Comparison of ENCODE assay signal across 29 mouse cellular contexts in genomic region chr9:12690948-12691279, GRCm38 (mm10).
A peak's percentile ranks its signal among the peaks of the same experiment; 100 is the strongest.
DNase-seq lines count a peak whose midpoint lies in the region; ATAC-seq lines count a peak whose summit lies in the region.
"Had no signal": no experiment of that assay in that cellular context is flagged by ENCODE, and none has a peak within 500 bp of the region (broad histone marks: within the 10 kb centered on the region; RNA-seq: fewer than 3 reads in every experiment).

No protein-coding gene starts in this region.

- no peaks in the 10 kb centered on the region for H3K9me3 ChIP-seq in hindbrain, embryonic 11.5 days (ENCODE audit: control insufficient read depth, low read length)
- H3K9me3 ChIP-seq in hindbrain, embryonic 14.5 days (ENCODE audit: control insufficient read depth, low read length), result no peaks in the 10 kb centered on the region
- no peaks in the 10 kb centered on the region for H3K9me3 ChIP-seq in midbrain, embryonic 15.5 days
- H3K9me3 ChIP-seq: embryonic facial prominence, embryonic 15.5 days; hindbrain, embryonic 10.5 days; limb, embryonic 10.5 days; liver, embryonic 15.5 days; lung, embryonic 15.5 days; megakaryocyte, embryonic 14.5 days; neural tube, embryonic 15.5 days had no signal

- peak; percentile 46 for DNase-seq in embryo, embryonic 10 days (ENCODE audit: low spot score)
- no peak for DNase-seq in embryo, embryonic 9.5 days (ENCODE audit: extremely low spot score)
- peak; percentile 10 for DNase-seq in hindbrain, embryonic 11.5 days (ENCODE audit: low spot score)
- no peak for DNase-seq in hindbrain, embryonic 14.5 days (ENCODE audit: low spot score)
- DNase-seq in brain, adult 2 months (ENCODE audit: low read depth, low spot score), result peak; percentile 11
- DNase-seq in right cerebral cortex, postnatal 36 days (ENCODE audit: low spot score in 2 of 2), result no peak
- no peak for DNase-seq in kidney, postnatal 25 days
- DNase-seq: adrenal gland, postnatal 10 days; cerebellum, adult 8-10 months; gastrocnemius, postnatal 25 days; heart, adult 18-20 months; heart, postnatal 10 days; kidney, adult 18-20 months; liver; lung, postnatal 36 days; right cerebral cortex, postnatal 14 days; spleen, adult 18-20 months had no signal

- WGBS in hindbrain, embryonic 11.5 days, result 36% methylated on average over 1 of the region's 1 CpGs
- WGBS in hindbrain, embryonic 14.5 days, result 34% methylated on average over 1 of the region's 1 CpGs
- WGBS in midbrain, embryonic 15.5 days, result 38% methylated on average over 1 of the region's 1 CpGs

- H3K27me3 ChIP-seq in hindbrain, embryonic 11.5 days (ENCODE audit: control insufficient read depth, insufficient read depth, low read length), result no peaks in the 10 kb centered on the region
- no peaks in the 10 kb centered on the region for H3K27me3 ChIP-seq in hindbrain, embryonic 14.5 days (ENCODE audit: control insufficient read depth, insufficient read depth, low read length)
- no peaks in the 10 kb centered on the region for H3K27me3 ChIP-seq in midbrain, embryonic 15.5 days (replicated peaks)
- H3K27me3 ChIP-seq: embryonic facial prominence, embryonic 15.5 days; heart, embryonic 12.5 days; liver, embryonic 15.5 days; lung, embryonic 15.5 days; megakaryocyte, embryonic 14.5 days; neural tube, embryonic 15.5 days had no signal

- H3K4me2 ChIP-seq in hindbrain, embryonic 11.5 days (replicated peaks; ENCODE audit: low read depth, low read length), result no peak overlapping the region
- H3K4me2 ChIP-seq in hindbrain, embryonic 14.5 days (replicated peaks), result no peak overlapping the region
- no peak overlapping the region for H3K4me2 ChIP-seq in midbrain, embryonic 15.5 days
- H3K4me2 ChIP-seq: embryonic facial prominence, embryonic 15.5 days; heart, embryonic 12.5 days; liver, embryonic 15.5 days; lung, embryonic 15.5 days; neural tube, embryonic 15.5 days had no signal

- H3K27ac ChIP-seq in hindbrain, embryonic 11.5 days (ENCODE audit: low read depth, low read length), result no peak overlapping the region
- H3K27ac ChIP-seq in hindbrain, embryonic 14.5 days, result no peak overlapping the region
- H3K27ac ChIP-seq in midbrain, embryonic 15.5 days, result no peak overlapping the region
- H3K27ac ChIP-seq: embryonic facial prominence, embryonic 15.5 days; limb, embryonic 10.5 days; liver, embryonic 15.5 days; lung, embryonic 15.5 days; neural tube, embryonic 15.5 days had no signal

- no peak overlapping the region for H3K9ac ChIP-seq in hindbrain, embryonic 11.5 days (ENCODE audit: low read depth, low read length)
- H3K9ac ChIP-seq in hindbrain, embryonic 14.5 days, result no peak overlapping the region
- H3K9ac ChIP-seq in midbrain, embryonic 15.5 days, result no peak overlapping the region
- H3K9ac ChIP-seq: embryonic facial prominence, embryonic 15.5 days; heart, embryonic 12.5 days; liver, embryonic 15.5 days; lung, embryonic 15.5 days; neural tube, embryonic 15.5 days had no signal

- no peak overlapping the region for H3K4me3 ChIP-seq in hindbrain, embryonic 11.5 days (ENCODE audit: low read depth, low read length)
- H3K4me3 ChIP-seq in hindbrain, embryonic 14.5 days (replicated peaks; ENCODE audit: low read length), result no peak overlapping the region
- H3K4me3 ChIP-seq in midbrain, embryonic 15.5 days, result no peak overlapping the region
- H3K4me3 ChIP-seq: embryonic facial prominence, embryonic 15.5 days; heart, embryonic 12.5 days; hindbrain, embryonic 10.5 days; limb, embryonic 10.5 days; liver, embryonic 15.5 days; lung, embryonic 15.5 days; megakaryocyte, embryonic 14.5 days; myocyte; neural tube, embryonic 15.5 days had no signal

- no peaks in the 10 kb centered on the region for H3K4me1 ChIP-seq in hindbrain, embryonic 11.5 days (replicated peaks; ENCODE audit: control insufficient read depth, insufficient read depth, low read length)
- H3K4me1 ChIP-seq in hindbrain, embryonic 14.5 days (replicated peaks; ENCODE audit: control insufficient read depth, insufficient read depth, low read length), result no peaks in the 10 kb centered on the region
- no peaks in the 10 kb centered on the region for H3K4me1 ChIP-seq in midbrain, embryonic 15.5 days
- H3K4me1 ChIP-seq: embryonic facial prominence, embryonic 15.5 days; heart, embryonic 12.5 days; hindbrain, embryonic 10.5 days; limb, embryonic 10.5 days; liver, embryonic 15.5 days; lung, embryonic 15.5 days; megakaryocyte, embryonic 14.5 days; neural tube, embryonic 15.5 days had no signal

- H3K36me3 ChIP-seq in hindbrain, embryonic 11.5 days (ENCODE audit: control insufficient read depth, insufficient read depth, low read length), result no peaks in the 10 kb centered on the region
- H3K36me3 ChIP-seq in hindbrain, embryonic 14.5 days (replicated peaks; ENCODE audit: control insufficient read depth, insufficient read depth), result no peaks in the 10 kb centered on the region
- no peaks in the 10 kb centered on the region for H3K36me3 ChIP-seq in midbrain, embryonic 15.5 days (replicated peaks)
- H3K36me3 ChIP-seq: embryonic facial prominence, embryonic 15.5 days; heart, embryonic 12.5 days; hindbrain, embryonic 10.5 days; limb, embryonic 10.5 days; liver, embryonic 15.5 days; lung, embryonic 15.5 days; neural tube, embryonic 15.5 days had no signal

- ATAC-seq in hindbrain, embryonic 11.5 days (ENCODE audit: low FRiP score), result peak; percentile 61; the same call in 1 of the 2 replicates
- ATAC-seq in hindbrain, embryonic 14.5 days (ENCODE audit: low FRiP score), result no peak; the same call in 1 of the 2 replicates
- ATAC-seq in midbrain, embryonic 15.5 days (replicated peaks), result peak; percentile 50; the same call in 1 of the 2 replicates
- ATAC-seq: activated CD4-positive, CD25-positive, alpha-beta regulatory T cell, adult 4 months; inflammation-experienced regulatory T-cells, adult 6 months had no signal

Comparison
In these comparisons a context has a peak if more than half of its experiments do, and no peak if none do; other contexts are left out.
1. DNase-seq: peak in embryo, embryonic 10 days (single experiment), hindbrain, embryonic 11.5 days (single experiment) and brain, adult 2 months (single experiment); none in embryo, embryonic 9.5 days (single experiment), hindbrain, embryonic 14.5 days (single experiment), right cerebral cortex, postnatal 36 days (0 of 2) and kidney, postnatal 25 days (0 of 2).